Mouse (Mus musculus): ENCODE data around the gene Cux1.

The Cux1 gene

GRCm38 (mm10) chr5:136427772-136428497 lies 139.4 kb downstream of the Cux1 start:
- no peak for DNase-seq (ENCODE audit: low spot score in 2 of 2)

- no peak for DNase-seq (ENCODE audit: low spot score in 2 of 2)
These were observed 140.0 kb downstream of the Cux1 start for GRCm38 (mm10) chr5:136427121-136427771.

- no peak for DNase-seq (ENCODE audit: low spot score in 2 of 2)
These were observed 144.3 kb downstream of the Cux1 start for GRCm38 (mm10) chr5:136422948-136423347.

- DNase-seq (ENCODE audit: low spot score in 2 of 2): no peak
These were observed 145.4 kb downstream of the Cux1 start for GRCm38 (mm10) chr5:136421885-136422284.

- no peak for DNase-seq (ENCODE audit: low spot score in 2 of 2)
These were observed 146.0 kb downstream of the Cux1 start for GRCm38 (mm10) chr5:136421316-136421715.

- no peak for DNase-seq (ENCODE audit: low spot score in 2 of 2)
These were observed 146.9 kb downstream of the Cux1 start for GRCm38 (mm10) chr5:136420342-136420741.

GRCm38 (mm10) chr5:136417891-136418290 lies 149.4 kb downstream of the Cux1 start:
- no peak for DNase-seq (ENCODE audit: low spot score in 2 of 2)

- DNase-seq (ENCODE audit: low spot score in 2 of 2): no peak
These were observed 152.8 kb downstream of the Cux1 start for GRCm38 (mm10) chr5:136414479-136414878.

- no peak for DNase-seq (ENCODE audit: low spot score in 2 of 2)
These were observed 156.6 kb downstream of the Cux1 start for GRCm38 (mm10) chr5:136410681-136411181.

- DNase-seq (ENCODE audit: low spot score in 2 of 2): no peak
These were observed 160.9 kb downstream of the Cux1 start for GRCm38 (mm10) chr5:136406357-136406756.

GRCm38 (mm10) chr5:136403565-136403961 lies 163.7 kb downstream of the Cux1 start:
- DNase-seq (ENCODE audit: low spot score in 2 of 2): peak; percentile 68 to 79

- DNase-seq (ENCODE audit: low spot score in 2 of 2): no peak
These were observed 164.4 kb downstream of the Cux1 start for GRCm38 (mm10) chr5:136402622-136403564.

GRCm38 (mm10) chr5:136398706-136399105 lies 168.6 kb downstream of the Cux1 start:
- no peak for DNase-seq (ENCODE audit: low spot score in 2 of 2)

- no peak for DNase-seq (ENCODE audit: low spot score in 2 of 2)
These were observed 170.6 kb downstream of the Cux1 start for GRCm38 (mm10) chr5:136396699-136397098.

- DNase-seq (ENCODE audit: low spot score in 2 of 2): no peak
These were observed 171.0 kb downstream of the Cux1 start for GRCm38 (mm10) chr5:136396256-136396655.

- no peak for DNase-seq (ENCODE audit: low spot score in 2 of 2)
These were observed 171.6 kb downstream of the Cux1 start for GRCm38 (mm10) chr5:136395600-136396195.

- no peak for DNase-seq (ENCODE audit: low spot score in 2 of 2)
These were observed 172.6 kb downstream of the Cux1 start for GRCm38 (mm10) chr5:136394517-136395212.

GRCm38 (mm10) chr5:136393621-136394020 lies 173.7 kb downstream of the Cux1 start:
- DNase-seq (ENCODE audit: low spot score in 2 of 2): no peak

- no peak for DNase-seq (ENCODE audit: low spot score in 2 of 2)
These were observed 180.5 kb downstream of the Cux1 start for GRCm38 (mm10) chr5:136386757-136387156.

- DNase-seq (ENCODE audit: low spot score in 2 of 2): no peak
These were observed 182.1 kb downstream of the Cux1 start for GRCm38 (mm10) chr5:136385161-136385560.

Data from urinary bladder, postnatal 4 days (tissue).